Mouse (Mus musculus) spleen, postnatal 0 days (tissue): Measurements from ENCODE around the gene Gm11549. TPM values are rescaled to one million over a fixed set of nuclear protein-coding genes. Genes with fewer than 3 reads are reported as not detected.

Experiments
- polyA plus RNA-seq: library from polyadenylated mRNA; unstranded; fragments of >200 nt; fragmentation: Nextera tagmentation; extraction: Ambion mirVana; gene quantifications from 2 replicates; pipeline ENCODE4 v1.2.1, GENCODE M21; 2015

Gm11549 gene
- 0.05 and 0.10 TPM in 2 replicates for polyA plus RNA-seq

DNA sequence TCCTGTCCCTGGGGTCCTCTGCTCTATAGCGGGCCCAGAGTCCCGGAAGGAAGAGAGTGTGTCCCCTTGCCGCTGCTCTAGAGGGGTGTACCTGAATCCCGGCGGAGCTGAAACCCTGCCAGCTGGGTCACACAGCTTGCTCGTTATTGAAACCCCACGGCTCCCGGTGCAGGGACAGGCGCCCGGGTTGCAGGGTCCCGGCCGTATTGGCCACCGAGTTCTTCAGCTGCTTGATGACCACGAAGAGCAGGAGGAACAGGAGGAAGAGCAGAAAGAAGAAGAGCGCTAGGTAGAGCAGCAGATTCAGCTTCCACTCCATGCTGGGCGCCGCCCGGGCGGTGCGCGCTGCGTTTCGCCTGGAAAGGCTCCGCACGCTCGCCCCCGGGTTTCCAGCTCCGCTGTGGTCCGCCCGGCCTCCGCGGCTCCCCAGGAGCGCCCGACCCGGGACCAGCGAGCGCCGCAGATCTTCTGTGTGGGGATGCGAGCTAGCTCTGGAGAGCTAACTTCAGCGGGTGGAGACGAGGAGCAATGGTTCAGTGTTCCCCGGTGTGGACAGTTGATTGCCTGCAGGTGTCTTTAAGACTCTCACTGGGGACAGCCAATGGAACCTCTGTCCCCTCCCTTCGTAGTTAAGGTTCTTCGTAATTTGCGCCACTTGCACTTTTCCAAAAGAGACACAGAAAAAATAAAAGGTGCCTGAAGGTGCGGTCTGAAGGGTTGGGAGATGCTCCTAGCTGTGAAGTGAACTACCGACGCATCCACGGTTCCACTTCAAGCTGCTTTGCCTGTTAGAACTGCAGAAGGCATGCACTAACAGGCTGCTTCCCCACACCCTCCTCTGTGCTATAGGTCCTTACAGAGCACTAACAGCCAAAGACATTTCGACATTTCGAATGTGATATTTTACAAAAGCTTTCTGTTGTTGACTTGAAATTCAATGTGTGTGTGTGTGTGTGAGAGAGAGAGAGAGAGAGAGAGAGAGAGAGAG is at the start of gene Gm11549:
Gene Gm11549 (minus strand): TSS at position 741 of the 988 bp plus-strand sequence.

GRCm38 (mm10) chr3:36552406-36553047 is 30.9 kb upstream of the Gm11549 start, which contains the start of gene Exosc9:
Exosc9 (plus strand) TSS chr3:36552606.

GRCm38 (mm10) chr3:36475532-36476087 is 46.0 kb downstream of the Gm11549 start, which contains the start of the genes Anxa5 and 1810062G17Rik:
Anxa5 (minus strand) TSS chr3:36475894.
1810062G17Rik (plus strand) TSS chr3:36475937.

Other genes with a start within 250 kb of the Gm11549 start
- 81.8 and 108 TPM in 2 replicates for gene Anxa5, start 45.9 kb downstream of the Gm11549 start, polyA plus RNA-seq
- 1.1 and 1.5 TPM in 2 replicates for gene 1810062G17Rik, start 45.9 kb downstream of the Gm11549 start, polyA plus RNA-seq
- gene Exosc9, start 30.8 kb upstream of the Gm11549 start, polyA plus RNA-seq, result 42.1 and 46.9 TPM in 2 replicates
- gene Ccna2, start 50.3 kb upstream of the Gm11549 start, polyA plus RNA-seq, result 210 and 239 TPM in 2 replicates
- 8.7 and 9.1 TPM in 2 replicates for gene Bbs7, start 91.7 kb upstream of the Gm11549 start, polyA plus RNA-seq
- 1.5 and 1.9 TPM in 2 replicates for gene Trpc3, start 168.4 kb upstream of the Gm11549 start, polyA plus RNA-seq